Mouse (Mus musculus): Measurements from ENCODE around the gene Dbx1. TPM values are rescaled to one million over a fixed set of nuclear protein-coding genes. Genes with fewer than 3 reads are reported as not detected.

The Dbx1 gene
- total and polyA plus RNA-seq, 2 experiments from 2014 or later, result 0.77 to 0.84 TPM

DNA sequence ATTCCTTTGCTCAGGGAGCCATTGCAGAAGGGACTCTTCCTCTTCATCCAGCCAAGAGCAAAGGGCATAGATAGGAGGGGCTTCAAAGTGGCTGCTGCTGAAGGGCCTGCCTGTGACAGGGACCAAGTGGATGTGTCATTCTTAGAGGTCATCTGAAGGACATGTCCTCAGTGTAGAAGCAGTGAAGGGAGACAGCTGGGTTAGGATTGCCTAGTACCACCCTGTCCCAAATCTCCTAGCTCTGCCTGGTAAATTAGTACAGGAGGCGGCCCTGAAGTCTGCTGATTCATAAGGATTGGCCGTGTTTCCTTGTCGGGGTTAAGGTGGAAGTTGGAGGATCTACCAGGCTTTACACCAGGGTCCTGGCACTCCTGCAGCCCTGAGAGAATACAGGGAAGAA is 36.7 kb downstream of the Dbx1 start:
- Histone ChIP-seq H3K4me1 (ENCODE audit: insufficient read depth, low read length) (no peaks in the 10 kb centered on the region), H3K27me3 (ENCODE audit: insufficient read depth, low read length) (no peaks in the 10 kb centered on the region), H3K36me3 (ENCODE audit: insufficient read depth, low read length) (peaks cover 58% of the 10 kb centered on the region), H3K4me2 (ENCODE audit: low read depth, low read length, poor library complexity, severe bottlenecking) (no peak overlapping the region), H3K4me3 (ENCODE audit: low read depth, low read length) (no peak overlapping the region), H3K9ac (replicated peaks; ENCODE audit: low read length, poor library complexity, severe bottlenecking) (no peak overlapping the region), H3K9me3 (ENCODE audit: low read length) (no peaks in the 10 kb centered on the region), H3K27ac (ENCODE audit: low read depth, low read length) (no peak overlapping the region)
- DNase-seq (ENCODE audit: low spot score) (no peak), ATAC-seq (ENCODE audit: low FRiP score) (no peak)
- TF ChIP-seq CTCF (IDR thresholded peaks at IDR 0.05), result no peak
- WGBS, result 93% methylated on average over 3 of the region's 3 CpGs

DNA sequence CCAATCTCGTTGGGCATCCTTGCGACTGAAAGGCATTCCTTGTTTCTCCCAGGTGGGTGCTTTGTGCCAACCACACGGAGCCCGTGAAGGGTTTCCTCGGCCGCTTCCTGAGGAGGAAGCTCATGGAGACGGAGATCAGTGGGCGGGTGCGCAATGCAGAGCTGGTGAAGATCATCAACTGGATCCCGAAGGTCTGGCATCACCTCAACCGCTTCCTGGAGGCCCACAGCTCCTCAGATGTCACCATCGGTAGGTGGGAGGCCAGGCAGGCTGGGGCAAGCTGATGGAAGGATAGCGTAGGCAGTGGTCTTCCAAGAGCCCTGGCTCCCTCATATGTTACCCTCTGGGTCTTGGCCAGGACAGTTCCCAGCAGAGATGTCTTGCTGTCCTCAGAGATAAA is 38.4 kb downstream of the Dbx1 start:
- no peak for TF ChIP-seq CTCF (IDR thresholded peaks at IDR 0.05)
- Histone ChIP-seq H3K36me3 (ENCODE audit: insufficient read depth, low read length) (peaks cover 59% of the 10 kb centered on the region), H3K27me3 (ENCODE audit: insufficient read depth, low read length) (no peaks in the 10 kb centered on the region), H3K9me3 (ENCODE audit: low read length) (no peaks in the 10 kb centered on the region), H3K4me2 (ENCODE audit: low read depth, low read length, poor library complexity, severe bottlenecking) (no peak overlapping the region), H3K4me3 (ENCODE audit: low read depth, low read length) (no peak overlapping the region), H3K9ac (replicated peaks; ENCODE audit: low read length, poor library complexity, severe bottlenecking) (no peak overlapping the region), H3K27ac (ENCODE audit: low read depth, low read length) (no peak overlapping the region), H3K4me1 (ENCODE audit: insufficient read depth, low read length) (no peaks in the 10 kb centered on the region)
- DNase-seq (ENCODE audit: low spot score) (no peak), ATAC-seq (ENCODE audit: low FRiP score) (no peak)
- 94% methylated on average over 13 of the region's 13 CpGs for WGBS

DNA sequence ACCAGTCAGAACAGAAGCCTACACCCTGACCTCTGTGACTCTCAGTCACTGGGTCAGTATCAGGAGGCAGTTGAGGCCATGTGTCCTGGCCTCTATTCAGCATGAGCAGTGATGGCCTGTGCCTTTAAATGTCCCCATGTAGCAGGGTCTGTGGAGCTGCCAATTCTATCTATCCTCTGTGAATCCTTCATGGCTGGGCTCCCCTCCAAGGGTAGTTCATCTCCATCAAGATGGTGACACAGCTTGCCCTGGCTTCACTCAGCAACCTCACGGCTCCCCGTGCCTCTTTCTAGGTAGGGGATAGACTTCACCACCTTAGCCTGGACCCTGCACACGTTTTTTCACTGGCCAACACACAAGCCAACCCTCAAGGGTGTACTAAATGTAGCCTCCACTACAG is 38.9 kb downstream of the Dbx1 start:
- H3K4me2 ChIP-seq (ENCODE audit: low read depth, low read length, poor library complexity, severe bottlenecking), result no peak overlapping the region
- no peak for ATAC-seq (ENCODE audit: low FRiP score)
- peaks cover 55% of the 10 kb centered on the region for H3K36me3 ChIP-seq (ENCODE audit: insufficient read depth, low read length)
- no peak for TF ChIP-seq CTCF (IDR thresholded peaks at IDR 0.05)
- no peak overlapping the region for H3K4me3 ChIP-seq (ENCODE audit: low read depth, low read length)
- no peaks in the 10 kb centered on the region for H3K4me1 ChIP-seq (ENCODE audit: insufficient read depth, low read length)
- no peak overlapping the region for H3K27ac ChIP-seq (ENCODE audit: low read depth, low read length)
- H3K9ac ChIP-seq (replicated peaks; ENCODE audit: low read length, poor library complexity, severe bottlenecking), result no peak overlapping the region
- 83% methylated on average over 3 of the region's 3 CpGs for WGBS
- H3K9me3 ChIP-seq (ENCODE audit: low read length), result no peaks in the 10 kb centered on the region
- H3K27me3 ChIP-seq (ENCODE audit: insufficient read depth, low read length), result no peaks in the 10 kb centered on the region
- DNase-seq (ENCODE audit: low spot score), result no peak

GRCm38 (mm10) chr7:49589635-49590034 is 47.0 kb downstream of the Dbx1 start:
- WGBS, result 92% methylated on average over 8 of the region's 8 CpGs
- Histone ChIP-seq H3K27me3 (ENCODE audit: insufficient read depth, low read length) (no peaks in the 10 kb centered on the region), H3K9ac (replicated peaks; ENCODE audit: low read length, poor library complexity, severe bottlenecking) (no peak overlapping the region), H3K9me3 (ENCODE audit: low read length) (no peaks in the 10 kb centered on the region), H3K4me1 (ENCODE audit: insufficient read depth, low read length) (no peaks in the 10 kb centered on the region), H3K36me3 (ENCODE audit: insufficient read depth, low read length) (peaks cover 54% of the 10 kb centered on the region), H3K4me3 (ENCODE audit: low read depth, low read length) (no peak overlapping the region), H3K27ac (ENCODE audit: low read depth, low read length) (no peak overlapping the region), H3K4me2 (ENCODE audit: low read depth, low read length, poor library complexity, severe bottlenecking) (no peak overlapping the region)
- ATAC-seq (ENCODE audit: low FRiP score), result no peak
- no peak for DNase-seq (ENCODE audit: low spot score)
- no peak for TF ChIP-seq CTCF (IDR thresholded peaks at IDR 0.05)

DNA sequence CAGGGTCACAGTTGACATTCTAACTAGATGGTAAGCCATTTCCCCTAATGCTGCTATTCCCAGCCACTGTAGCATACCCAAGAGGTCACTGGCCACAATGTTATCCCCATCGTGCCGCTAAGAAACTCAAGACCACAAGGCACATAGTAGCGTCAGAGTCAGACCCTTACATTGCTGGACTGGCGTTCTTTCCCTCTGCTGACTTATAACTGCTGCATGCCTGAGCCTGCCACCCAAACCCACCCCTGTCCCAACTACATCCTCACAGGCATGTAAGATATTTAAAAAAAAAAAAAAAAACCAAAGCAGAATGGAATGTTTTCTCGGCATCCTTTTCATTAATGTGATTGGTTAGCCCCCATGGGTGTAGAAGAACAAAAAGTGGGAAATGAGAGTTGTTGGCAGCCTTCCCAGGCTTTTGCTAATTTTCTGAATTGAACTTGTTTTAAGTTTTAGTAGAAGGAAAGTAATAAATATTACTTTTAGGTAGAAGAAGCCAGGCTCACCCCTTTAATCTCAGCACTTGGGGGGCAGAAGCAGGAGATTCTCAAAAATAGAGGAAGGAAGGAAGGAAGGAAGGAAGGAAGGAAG is 50.0 kb downstream of the Dbx1 start:
- 79% methylated on average over 5 of the region's 5 CpGs for WGBS

GRCm38 (mm10) chr7:49583176-49583575 is 53.5 kb downstream of the Dbx1 start:
- Histone ChIP-seq H3K4me1 (ENCODE audit: insufficient read depth, low read length) (no peaks in the 10 kb centered on the region), H3K9me3 (ENCODE audit: low read length) (no peaks in the 10 kb centered on the region), H3K27me3 (ENCODE audit: insufficient read depth, low read length) (no peaks in the 10 kb centered on the region), H3K4me3 (ENCODE audit: low read depth, low read length) (no peak overlapping the region), H3K36me3 (ENCODE audit: insufficient read depth, low read length) (peaks cover 42% of the 10 kb centered on the region), H3K27ac (ENCODE audit: low read depth, low read length) (no peak overlapping the region), H3K9ac (replicated peaks; ENCODE audit: low read length, poor library complexity, severe bottlenecking) (no peak overlapping the region; the same call in 1 of the 2 replicates), H3K4me2 (ENCODE audit: low read depth, low read length, poor library complexity, severe bottlenecking) (no peak overlapping the region)
- TF ChIP-seq CTCF (IDR thresholded peaks at IDR 0.05), result no peak
- WGBS, result 85% methylated on average over 6 of the region's 6 CpGs
- no peak for DNase-seq (ENCODE audit: low spot score)
- ATAC-seq (ENCODE audit: low FRiP score), result no peak

More for the DNA sequence above, 50.0 kb downstream of the Dbx1 start:
- no peak for TF ChIP-seq CTCF (IDR thresholded peaks at IDR 0.05)
- no peak for ATAC-seq (ENCODE audit: low FRiP score)
- no peak for DNase-seq (ENCODE audit: low spot score)
- Histone ChIP-seq H3K4me2 (ENCODE audit: low read depth, low read length, poor library complexity, severe bottlenecking) (no peak overlapping the region), H3K27me3 (ENCODE audit: insufficient read depth, low read length) (no peaks in the 10 kb centered on the region), H3K9me3 (ENCODE audit: low read length) (no peaks in the 10 kb centered on the region), H3K4me1 (ENCODE audit: insufficient read depth, low read length) (no peaks in the 10 kb centered on the region), H3K27ac (ENCODE audit: low read depth, low read length) (no peak overlapping the region), H3K36me3 (ENCODE audit: insufficient read depth, low read length) (peaks cover 58% of the 10 kb centered on the region), H3K4me3 (ENCODE audit: low read depth, low read length) (no peak overlapping the region), H3K9ac (replicated peaks; ENCODE audit: low read length, poor library complexity, severe bottlenecking) (no peak overlapping the region)
